Mouse (Mus musculus) cerebellum, adult 2 months (tissue): ENCODE measurements around the gene Tmem160.

Experiments used
- CTCF ChIP-seq: fragments of 200-500 bp; IDR thresholded peaks from 2 replicates; pipeline ENCODE4 v1.5.1; 2011; ENCODE audit warnings: low read depth, mild to moderate bottlenecking, control low read depth, low read length, moderate library complexity, borderline replicate concordance; ENCODE audit not compliant: insufficient read depth
- POLR2A ChIP-seq: fragments of 200-500 bp; IDR thresholded peaks from 2 replicates; pipeline ENCODE4 v1.6.1; 2011; ENCODE audit warnings: low read length, control low read depth, borderline replicate concordance; ENCODE audit not compliant: insufficient read depth

GRCm38 (mm10) chr7:16501571-16501970 lies 49.0 kb downstream of the Tmem160 start:
- TF ChIP-seq CTCF (no peak), POLR2A (no peak)
